Mouse (Mus musculus): ENCODE data around the gene Ap5b1. TPM values are rescaled to one million over a fixed set of nuclear protein-coding genes. Genes with fewer than 3 reads are reported as not detected.

Ap5b1 gene
- total RNA-seq, 2 experiments from 2014 or later: 8.9 to 9.6 TPM

DNA sequence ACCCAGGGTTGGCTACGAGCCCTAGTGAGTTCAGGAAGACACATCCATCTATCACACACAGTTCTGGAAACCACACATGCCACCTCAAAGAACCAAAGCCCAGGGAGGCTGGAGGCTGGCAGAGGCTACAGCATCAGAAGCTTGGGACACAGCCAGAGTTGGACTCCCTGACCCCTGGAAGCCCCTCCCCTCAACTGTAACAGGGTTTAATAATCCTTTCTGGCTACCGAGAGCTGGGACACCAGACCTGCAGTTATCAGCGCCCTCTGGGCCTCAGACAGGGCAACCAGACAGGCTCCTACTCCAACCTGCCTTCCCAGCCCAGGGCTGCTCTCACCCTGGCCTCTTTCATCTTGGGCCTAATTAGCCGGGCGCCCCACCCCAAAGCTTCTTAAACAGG, 1.5 kb upstream of the Ap5b1 start:
- no peak for ATAC-seq (replicated peaks; ENCODE audit: poor library complexity)

DNA sequence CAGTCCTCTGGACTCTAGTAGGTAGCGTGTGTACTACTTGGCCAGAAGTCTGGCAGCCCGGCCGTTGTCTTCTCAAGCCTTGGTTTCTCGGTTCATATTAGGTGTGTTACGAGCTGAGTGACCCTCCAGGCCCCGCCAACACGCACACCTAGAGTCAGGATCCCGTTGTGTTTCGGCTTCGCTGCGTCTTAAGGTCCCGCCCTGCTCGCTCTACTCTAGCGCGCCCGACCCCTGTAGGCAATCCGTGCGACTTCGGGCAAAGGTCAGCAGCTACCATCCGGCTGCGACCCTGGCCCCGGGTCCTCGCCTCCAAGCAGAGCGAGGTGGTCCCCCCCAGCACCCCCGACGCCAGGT, 668 bp upstream of the Ap5b1 start:
- ATAC-seq (replicated peaks; ENCODE audit: poor library complexity): peak; percentile 6; the same call in 1 of the 2 replicates

DNA sequence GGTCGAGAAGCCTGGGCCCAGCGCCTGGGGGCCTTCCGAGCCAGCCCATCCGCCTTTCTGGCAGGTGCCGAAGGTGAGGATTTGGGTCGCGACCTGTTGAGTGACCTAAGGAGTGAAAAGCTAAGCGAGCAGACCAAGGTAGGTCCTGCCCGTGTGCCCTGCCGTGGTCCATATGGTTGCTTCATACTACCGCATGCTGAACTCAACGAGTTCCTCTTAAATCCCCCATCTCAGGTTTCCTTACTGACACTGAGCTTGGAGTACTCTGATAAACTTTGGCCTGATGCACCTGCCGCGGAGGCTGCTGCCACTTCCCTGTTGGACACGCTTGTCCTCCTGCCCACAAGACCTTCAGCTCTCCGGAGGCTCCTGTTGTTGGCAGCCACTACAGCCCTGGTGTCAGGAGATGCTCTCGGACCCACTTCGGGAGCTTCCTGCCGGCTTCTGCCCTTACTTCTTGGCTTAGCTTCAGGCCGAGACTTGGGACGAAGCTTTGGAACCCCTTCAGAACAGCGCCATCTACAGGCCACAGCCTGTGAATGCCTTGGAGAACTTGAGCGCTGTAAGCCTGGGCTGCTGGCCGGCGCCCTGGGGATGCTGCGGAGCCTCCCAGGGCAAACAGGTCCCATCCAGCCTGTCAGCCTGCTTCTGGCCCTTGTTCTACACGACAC, 780 bp downstream of the Ap5b1 start:
- peak; percentile 44 for ATAC-seq (replicated peaks; ENCODE audit: poor library complexity)

DNA sequence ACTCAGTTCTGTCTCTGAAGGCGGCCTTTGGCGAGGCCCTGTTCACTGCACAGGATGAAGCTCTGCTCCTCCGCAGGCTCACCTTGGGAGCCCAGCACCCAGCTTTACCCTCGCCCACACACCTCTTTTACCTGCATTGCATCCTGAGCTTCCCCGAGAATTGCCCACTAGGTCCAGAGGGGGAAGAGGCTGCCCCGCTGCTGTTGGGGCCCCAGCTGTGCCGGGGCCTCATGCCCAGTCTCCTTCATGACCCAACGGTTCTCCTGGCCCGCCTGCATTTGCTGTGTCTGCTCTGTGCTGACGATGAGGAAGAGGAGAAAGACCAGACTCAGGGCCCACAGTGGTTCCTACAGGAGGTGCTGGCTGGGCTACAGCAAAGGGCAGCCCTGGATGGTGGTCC, 1.7 kb downstream of the Ap5b1 start:
- ATAC-seq (replicated peaks; ENCODE audit: poor library complexity): no peak

DNA sequence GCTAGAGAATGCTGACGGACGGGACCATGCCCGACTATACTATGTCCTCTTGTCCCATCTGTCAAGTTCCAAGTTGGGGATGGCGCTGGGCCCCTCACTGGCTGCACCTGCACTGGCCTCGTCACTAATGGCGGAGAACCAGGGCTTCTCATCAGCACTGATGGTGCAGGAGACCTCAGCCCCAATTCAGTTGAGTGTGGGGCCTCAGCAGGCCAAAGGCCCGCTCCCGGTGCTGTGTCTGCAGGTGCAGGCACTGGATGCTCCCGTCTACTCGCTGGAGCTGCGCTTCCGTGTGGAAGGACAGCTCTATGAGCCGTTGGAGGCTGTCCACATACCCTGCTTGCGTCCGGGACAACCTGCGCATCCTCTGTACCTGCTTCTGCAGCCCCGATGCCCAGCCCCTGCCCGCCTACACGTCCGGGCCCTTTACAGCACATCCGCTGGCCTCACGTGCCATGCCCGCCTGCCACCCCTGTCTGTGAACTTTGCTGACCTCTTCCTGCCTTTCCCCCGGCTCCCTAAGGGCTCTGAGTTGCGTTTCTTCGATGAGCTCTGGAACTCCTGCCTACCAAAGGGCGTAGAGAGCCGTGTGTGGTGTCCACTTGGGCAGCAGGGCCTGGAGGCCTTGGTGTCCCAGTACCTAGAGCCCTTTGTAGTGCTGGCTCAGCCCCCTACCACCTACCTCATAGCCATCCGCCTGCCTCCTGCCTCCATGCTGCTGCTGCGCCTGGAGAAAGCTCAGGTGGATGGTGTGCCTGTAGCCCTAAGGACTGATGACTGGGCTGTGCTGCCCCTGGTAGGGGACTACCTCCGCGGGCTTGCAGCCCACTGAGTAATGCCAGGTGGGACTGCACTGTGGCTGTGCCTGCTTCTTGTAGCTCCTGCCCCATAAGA, 2.8 kb downstream of the Ap5b1 start:
- no peak for ATAC-seq (replicated peaks; ENCODE audit: poor library complexity)

DNA sequence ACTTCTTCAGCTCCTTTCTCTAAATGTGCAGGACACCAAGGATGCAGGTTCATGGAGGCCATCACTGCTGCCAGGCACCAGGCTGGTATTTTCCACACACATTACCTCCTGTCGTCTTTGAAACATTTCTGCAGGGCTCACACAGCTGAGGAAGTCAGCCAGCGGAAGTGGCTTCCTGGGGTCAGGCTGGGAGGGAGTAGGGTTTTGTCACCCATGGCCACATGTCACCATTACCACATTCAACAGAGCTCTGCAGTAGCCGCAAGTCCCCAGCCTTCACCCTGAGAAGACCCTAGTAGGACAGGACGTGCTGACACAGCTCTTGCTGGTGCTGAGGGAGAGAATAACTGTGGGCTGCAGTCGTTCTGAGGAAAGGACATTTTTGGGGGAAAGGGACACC, 4.0 kb downstream of the Ap5b1 start:
- ATAC-seq (replicated peaks; ENCODE audit: poor library complexity): peak; percentile 52

DNA sequence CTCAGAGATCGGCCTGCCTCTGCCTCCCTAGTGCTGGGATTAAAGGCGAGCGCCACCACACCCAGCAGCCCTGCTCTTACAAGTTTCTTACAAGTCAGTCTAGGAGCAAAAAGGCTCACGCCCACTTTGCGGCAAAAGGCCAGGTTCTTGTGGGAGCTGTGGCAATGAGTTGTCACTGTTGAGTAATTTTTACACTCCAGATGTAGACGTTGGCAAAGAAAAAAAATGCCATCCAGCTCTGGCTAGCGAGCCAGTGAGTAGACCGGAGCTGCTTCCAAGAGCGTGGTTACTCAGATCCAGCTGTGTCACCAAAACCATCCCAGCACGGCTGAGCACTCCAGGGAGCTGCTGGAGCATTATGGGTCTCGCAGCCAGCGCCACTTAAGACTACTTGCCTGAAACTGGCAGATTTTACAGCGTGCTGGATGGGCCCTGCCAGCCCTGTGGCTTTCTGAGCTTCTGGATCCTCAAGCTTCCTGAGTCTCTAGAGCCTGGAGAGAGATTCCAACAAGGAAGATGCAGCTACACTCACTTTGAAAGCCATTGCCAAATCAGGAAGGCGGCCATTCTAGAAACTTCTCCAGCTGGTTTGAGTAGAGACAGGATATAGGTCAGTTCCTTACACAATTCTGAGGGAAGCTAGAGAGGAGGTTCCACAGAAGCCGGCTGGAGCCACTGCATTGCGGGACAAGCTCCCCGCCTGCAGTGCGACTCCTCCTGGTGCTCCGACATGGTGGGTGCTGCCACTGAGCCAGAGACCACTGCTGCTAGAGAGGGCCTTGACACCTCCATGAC, 4.7 kb downstream of the Ap5b1 start:
- ATAC-seq (replicated peaks; ENCODE audit: poor library complexity): peak; percentile 32

DNA sequence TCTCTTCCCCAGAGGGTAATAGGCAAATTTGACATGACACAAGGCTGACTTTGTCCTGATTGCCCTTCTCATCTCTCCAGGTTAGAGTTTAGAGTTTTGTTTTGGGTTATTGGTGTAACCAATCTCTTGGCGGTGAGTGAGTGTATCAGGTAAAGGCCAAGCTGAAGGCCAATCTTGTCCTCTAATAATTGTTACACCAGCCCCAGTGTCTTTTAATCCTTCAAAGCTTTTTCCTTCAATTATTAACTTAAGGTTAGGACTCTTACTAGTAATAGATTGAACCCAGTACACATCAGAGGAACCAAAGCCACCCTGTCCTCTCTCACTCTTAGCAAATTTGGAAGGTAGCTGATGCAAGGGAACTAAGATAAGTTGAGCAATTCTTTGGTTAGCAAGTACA, 7.5 kb downstream of the Ap5b1 start:
- no peak for ATAC-seq (replicated peaks; ENCODE audit: poor library complexity)

DNA sequence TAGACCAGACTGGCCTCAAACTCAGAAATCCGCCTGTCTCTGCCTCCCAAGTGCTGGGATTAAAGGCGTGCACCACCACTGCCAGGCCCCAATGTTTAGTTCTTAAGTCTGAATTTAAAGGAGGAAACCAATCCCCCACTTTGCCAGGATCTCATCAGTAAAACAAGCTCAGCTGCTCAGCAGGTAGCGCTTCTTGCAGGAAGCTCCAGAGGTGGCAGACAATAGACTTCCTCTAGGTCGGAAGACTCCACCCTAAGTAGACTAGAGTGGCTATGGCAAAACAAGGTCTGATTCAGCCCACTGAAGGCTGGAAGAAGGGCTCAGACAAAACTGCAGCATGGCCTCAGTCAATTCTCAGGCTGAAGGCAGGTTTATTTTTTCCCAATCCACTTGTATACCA, 12.1 kb downstream of the Ap5b1 start:
- ATAC-seq (replicated peaks; ENCODE audit: poor library complexity): no peak

DNA sequence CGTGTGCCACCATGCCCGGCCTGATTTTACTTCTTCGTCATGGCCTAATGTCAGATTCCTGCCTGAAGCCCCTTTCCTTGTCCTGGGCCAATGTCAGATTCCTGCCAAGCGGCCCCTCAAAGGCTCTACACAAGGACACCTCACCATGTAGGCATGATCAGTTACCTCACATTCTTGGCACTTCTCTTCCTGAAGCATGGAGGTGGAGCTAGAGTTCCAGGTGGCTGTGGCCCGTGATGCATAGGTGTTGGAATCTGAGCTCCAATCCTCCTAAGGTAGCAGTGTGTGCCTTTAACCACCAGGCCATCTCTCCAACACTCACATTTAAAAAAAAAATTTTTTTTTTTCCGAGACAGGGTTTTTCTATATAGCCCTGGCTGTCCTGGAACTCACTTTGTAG, 13.0 kb downstream of the Ap5b1 start:
- ATAC-seq (replicated peaks; ENCODE audit: poor library complexity): no peak

DNA sequence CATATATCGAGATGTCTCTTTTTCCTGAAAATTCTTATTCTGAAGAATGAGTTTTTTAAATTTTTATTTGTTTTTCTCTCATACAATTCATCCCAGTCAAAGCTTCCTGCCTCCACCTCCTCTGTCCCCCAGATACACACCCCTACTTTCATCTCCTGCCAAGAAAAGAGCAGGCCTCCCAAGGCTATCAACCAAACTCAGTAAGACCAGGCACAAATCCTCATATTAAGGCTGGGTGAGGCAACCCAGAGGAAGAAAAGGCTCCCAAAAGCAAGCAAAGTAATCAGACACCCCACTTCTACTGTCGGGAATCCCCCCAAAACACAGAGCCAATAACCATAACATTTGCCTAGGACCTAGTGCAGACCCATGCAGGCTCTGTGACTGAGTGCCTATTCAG, 14.2 kb downstream of the Ap5b1 start:
- ATAC-seq (replicated peaks; ENCODE audit: poor library complexity): no peak

DNA sequence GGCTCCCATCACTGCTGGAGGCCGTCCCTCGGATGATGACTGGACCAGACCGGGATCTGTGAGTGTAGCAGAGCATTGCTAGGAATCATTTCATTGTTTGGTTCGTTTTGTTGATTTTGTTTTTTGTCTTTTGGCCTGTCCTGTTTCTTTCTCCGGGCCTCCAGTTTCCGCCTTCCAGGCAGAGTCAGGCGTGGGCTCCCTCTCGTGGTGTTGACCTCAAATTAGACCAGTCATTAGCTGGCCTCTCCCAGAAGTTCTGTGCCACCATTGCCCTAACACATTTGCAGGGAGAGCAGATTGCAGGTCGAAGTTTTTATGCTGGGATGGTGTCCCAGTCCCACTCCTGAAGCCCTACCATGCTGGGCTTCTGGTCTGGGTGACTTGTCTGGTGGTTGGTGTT, 21.3 kb downstream of the Ap5b1 start:
- ATAC-seq (replicated peaks; ENCODE audit: poor library complexity): no peak

DNA sequence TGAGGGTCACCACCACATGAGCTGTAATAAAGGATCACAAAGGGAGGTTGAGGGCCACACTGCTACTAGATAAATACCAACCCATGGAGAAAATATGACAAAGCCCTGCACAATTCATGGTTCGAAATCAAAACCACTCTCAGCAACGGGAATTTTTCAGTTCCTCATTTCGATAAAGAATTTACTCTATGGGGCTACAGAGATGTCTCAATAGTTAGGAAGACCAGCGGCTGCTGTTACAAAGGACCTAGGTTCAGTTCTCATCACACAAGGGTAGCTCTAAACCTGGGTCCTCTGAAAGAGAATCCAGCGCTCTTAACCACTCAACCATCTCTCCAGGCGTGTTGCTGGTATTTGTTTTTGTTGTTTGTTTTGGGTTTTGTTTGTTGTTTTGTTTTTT, 24.1 kb downstream of the Ap5b1 start:
- ATAC-seq (replicated peaks; ENCODE audit: poor library complexity): 0 out of 2 replicates have a peak, but pooled peaks have one; percentile 29

DNA sequence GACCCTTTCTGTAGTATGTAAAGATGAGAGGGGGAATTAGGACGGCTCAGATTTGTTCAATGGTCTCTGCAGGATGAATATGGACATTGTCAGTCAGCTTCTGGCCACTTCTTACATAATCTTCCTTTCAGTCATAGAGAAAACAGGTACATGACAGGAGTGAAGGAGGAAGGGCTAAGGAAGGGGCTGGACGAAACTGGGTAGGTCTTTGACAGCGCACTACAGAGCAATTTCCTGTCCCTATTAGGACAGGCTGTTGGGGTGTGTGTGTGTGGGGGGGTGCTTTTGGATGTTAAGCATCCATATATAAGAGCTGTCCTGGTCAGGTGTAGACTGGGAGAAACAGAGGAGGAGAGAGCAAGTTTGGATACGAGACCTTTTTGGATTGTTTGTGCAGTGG, 31.4 kb downstream of the Ap5b1 start:
- ATAC-seq (replicated peaks; ENCODE audit: poor library complexity): 0 out of 2 replicates have a peak, but pooled peaks have one; percentile 32

DNA sequence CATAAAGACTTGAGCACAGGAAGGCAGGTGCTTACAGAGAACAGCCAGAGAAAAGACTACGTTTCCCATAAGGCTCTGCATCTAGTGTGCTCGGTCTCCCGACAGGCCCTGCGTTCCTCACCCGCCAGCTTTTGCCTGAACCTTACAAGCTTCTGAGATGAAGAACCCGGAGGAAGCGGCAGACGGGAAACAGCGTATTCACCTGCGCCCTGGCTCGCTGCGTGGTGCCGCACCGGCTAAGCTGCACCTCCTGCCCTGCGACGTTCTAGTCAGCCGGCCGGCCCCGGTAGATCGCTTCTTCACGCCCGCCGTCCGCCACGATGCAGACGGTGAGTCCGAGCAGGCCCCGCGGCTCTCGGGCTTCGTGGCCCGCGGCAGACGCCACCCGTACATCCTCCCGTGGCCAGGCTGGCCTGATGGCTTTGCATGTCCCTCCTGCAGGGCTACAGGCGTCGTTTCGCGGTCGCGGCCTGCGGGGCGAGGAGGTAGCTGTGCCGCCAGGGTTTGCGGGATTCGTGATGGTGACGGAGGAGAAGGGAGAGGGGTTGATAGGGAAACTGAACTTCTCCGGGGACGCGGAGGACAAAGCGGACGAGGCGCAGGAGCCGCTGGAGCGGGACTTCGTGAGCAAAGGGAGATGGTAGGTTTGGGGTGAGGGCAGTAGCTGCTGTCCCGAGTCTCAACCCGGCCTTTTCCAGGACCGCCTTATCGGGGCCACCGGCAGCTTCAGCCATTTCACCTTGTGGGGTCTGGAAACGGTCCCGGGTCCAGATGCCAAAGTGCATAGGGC, 34.1 kb downstream of the Ap5b1 start, which contains the start of gene Rnaseh2c:
Gene Rnaseh2c (plus strand): TSS at position 122 of the 790 bp plus-strand sequence.
- ATAC-seq (replicated peaks; ENCODE audit: poor library complexity): peak; percentile 86

DNA sequence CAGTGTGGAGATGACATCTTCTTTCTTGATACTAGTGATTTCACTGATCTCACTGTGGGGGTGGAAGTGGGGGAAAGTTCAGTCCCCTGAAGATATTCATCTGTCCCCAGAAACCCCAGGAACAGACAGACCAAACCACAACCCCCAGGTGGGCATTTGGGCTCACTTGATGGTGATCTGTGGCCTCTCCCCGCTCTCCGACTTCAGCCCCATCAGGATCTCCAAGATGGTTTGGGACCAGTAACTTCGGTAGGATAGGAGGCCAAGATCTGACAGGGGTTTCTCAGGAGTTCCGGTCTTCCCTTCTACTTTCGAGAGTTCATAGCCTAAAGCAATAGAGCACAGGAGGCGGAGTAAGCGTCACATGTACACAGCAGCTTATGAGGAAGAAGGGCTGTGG, 35.8 kb downstream of the Ap5b1 start:
- ATAC-seq (replicated peaks; ENCODE audit: poor library complexity): no peak

DNA sequence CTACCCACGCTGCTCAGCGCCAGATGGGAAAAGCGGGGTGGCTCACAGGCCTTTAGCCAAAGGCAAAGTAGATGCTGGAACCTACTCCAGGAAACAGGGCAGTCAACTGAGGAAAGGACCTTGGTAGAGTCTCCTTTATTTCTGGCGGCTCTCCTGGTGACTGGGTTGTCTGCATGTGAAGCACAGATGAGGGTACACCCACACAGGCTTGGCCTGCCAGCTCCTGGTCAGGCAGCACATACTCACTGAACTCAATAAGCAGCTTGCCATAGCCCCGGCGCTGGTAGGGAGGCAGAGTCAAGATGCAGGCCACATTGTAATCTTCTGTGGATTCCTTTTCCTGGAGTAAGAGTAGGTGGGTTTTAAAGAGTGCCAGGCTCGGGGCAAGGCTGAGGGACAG, 37.3 kb downstream of the Ap5b1 start:
- no peak for ATAC-seq (replicated peaks; ENCODE audit: poor library complexity)

DNA sequence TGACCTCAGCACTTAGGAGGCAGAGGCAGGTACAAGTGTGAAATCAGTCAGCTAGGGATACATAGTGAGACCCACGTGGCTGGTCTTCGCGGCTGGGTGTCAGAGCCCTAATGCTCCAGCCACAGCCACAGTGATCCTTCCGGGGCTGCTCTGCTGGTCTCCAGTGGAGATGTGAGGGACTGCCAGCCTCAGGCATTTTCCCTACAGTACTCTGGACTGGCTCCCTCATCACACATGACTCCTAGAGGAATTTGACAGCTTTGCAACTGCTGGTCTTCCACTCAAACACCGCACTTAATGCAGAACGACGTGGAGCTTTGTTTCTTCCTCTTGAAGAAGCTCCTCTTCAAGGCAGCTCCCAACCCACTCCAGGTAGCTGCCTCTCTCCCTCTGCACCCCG, 38.4 kb downstream of the Ap5b1 start:
- ATAC-seq (replicated peaks; ENCODE audit: poor library complexity): no peak

DNA sequence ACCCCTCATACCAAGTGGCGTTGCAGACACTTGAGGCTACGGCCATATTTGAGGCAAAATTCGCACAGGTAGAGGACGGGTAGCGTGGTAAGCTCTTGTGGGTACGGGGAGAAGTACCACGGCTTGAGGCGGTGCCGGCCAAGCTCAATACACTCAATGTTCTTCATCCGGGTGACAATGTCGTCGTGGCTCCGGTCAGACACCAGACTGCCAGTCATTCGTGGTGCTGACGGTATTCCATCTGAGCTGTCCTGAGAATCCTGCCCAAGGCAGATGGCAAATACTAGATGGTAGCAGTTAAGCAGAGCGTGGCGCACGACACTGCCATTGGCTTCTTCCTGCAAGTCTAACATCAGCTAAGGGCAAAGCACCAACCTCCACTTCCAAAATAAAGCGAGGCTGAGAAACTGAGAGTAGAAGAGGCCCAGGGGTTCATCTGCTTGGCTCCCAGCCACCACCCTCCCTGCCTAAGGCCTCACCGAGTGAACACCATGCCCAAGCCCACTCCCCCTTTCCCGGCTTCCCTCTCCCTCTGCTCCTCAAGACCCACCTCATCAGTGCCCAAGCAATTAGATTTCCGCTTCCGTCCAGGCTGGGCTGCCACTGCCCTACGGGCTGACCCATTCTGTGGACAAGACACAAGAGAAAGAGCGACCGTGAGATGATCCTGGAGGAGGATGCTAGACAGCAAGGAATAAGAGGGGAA, 40.0 kb downstream of the Ap5b1 start:
- ATAC-seq (replicated peaks; ENCODE audit: poor library complexity): no peak

DNA sequence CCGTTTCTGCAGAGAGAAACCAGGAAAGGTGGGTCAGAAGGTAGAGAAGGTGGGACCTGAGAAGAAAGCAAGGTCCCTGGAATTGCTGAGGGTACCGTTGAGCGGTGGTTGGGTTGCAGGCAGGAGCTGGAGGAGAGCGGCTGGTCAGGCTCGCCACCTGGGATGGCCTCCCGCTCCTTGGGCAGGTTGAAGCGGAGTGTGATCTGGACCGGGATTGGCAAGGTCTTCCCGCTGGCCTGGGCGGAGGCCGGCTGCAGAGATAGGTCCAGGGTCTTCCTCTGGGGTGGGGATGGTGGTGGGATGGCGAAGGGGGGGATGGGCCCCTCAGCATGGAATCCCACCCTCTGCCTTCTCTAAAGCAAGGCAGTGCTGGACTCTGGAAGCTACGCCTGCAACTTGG, 40.9 kb downstream of the Ap5b1 start:
- no peak for ATAC-seq (replicated peaks; ENCODE audit: poor library complexity)
